Mouse (Mus musculus): ENCODE measurements around the gene Olfr700.

DNA sequence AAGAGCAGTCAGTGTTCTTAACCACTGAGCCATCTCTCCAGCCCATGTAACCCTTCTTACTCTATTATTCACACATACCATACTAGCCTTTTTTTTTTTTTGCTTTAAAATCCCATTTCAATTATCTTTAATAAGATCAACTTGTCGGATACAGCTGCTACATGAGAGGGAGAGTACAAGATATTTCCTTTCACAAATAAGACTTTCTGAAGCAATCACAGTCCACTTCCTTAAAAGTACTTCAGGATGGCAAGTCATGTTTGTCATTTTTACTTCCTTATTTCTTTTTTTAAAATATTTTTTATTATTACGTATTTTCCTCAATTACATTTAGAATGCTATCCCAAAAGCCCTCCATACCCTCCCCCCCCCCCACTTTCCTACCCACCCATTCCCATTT is 49.8 kb downstream of the Olfr700 start:
- TF ChIP-seq GATA1 (IDR thresholded peaks at IDR 0.05; ENCODE audit: borderline replicate concordance, low read length): no peak
- TF ChIP-seq FLI1 (IDR thresholded peaks at IDR 0.05; ENCODE audit: low read length): no peak
